Mouse (Mus musculus) retina, postnatal 1 day (tissue): Measurements from ENCODE around the gene Ccdc177.

Source experiments
- DNase-seq: peaks from one replicate; pipeline ENCODE4 v3.0.0-alpha.2; 2012

Ccdc177 gene

GRCm38 (mm10) chr12:80734526-80735470 lies 25.7 kb downstream of the Ccdc177 start:
- DNase-seq: no peak

DNA sequence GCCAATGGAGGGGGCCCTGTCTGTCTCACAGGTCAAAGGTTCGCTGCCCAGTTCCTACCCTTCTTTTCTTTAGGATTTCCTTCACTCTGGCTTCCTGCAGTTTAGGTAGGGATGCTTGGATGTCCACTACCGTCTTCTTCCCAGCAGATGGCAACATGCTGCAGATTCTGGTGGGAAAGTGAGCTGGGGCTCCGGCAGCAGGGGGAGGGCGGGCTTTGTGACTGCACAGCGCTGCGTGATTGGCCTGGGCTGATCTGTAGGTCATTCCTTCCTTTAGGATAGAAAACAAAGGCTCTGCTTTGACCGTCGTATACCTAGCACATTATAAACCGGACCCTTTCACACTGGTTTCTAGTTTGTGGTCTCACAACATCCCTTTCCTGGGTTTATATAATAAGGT lies 29.9 kb downstream of the Ccdc177 start:
- DNase-seq: peak; percentile 86

DNA sequence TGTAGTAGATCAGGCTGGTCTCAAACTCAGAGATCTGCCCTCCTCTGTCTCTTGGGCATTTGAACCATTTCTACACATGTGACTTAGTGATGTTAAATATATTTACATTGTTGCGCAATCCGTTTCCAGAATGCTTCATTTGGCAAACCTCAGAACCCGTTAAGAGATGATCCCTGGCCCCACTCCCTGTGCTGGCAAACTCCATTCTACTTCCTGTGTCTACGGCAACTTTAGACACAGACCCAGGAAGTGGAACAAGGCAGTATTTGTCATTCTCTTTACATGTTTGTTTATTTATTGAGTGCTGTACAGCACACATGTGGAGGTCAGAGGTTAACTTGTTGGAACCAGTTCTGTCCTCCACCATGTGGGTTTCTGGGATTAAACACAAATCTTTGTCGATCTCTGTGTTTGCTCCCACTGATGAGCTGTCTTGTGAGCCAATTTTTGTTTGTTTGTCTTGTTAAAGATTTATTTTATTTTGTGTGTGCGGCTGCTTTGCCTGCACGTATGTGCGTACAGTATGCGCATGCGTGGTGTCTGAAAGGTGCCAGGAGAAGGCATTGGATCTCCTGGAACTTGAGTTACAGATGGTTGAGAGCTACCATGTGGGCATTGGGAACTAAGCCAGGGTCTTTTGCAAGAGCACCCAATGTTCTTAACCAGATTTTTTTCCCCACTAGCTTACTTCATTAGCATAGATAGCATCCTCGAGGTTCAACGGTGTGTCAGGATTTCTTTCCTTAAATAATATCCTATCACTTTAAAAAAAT lies 30.5 kb downstream of the Ccdc177 start:
- no peak for DNase-seq

DNA sequence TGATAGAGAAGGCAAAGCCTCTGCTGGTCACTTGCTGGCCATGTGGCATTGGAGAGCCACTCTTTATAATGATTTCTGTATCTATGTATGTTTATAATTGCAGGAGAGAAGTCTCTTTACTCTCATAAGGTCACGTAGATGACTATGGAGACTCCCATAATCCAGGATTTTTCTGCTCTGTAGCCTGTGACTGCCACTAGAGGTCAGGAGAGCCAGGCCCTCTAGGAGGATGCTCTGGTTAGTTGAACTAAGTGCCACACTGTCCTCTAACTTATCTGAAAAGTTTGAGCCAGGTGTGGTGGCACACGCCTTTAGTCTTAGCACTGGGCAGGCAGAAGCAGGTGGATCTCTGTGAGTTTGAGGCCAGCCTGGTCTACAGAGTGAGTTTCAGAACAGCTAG lies 31.7 kb downstream of the Ccdc177 start:
- DNase-seq: peak; percentile 32

DNA sequence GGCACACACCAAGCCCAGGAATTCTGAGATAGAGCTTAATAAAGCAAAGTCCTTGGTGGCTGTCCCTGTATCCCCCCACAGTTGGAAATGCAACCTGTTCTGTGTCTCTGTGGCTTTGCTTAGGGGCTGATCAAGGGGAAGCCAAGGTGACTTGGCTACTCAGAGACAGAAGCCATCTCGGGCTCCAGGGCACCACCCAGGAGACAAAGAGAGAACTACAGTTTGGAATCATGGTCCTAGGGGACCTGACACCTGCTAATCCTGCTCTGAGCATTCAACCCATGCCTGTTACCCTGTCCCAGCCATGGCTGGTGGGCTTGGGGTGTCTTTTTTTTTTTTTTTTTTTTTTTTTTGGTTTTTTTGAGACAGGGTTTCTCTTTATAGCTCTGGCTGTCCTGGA lies 32.3 kb downstream of the Ccdc177 start:
- DNase-seq: peak; percentile 24

- peak; percentile 78 for DNase-seq
Observed at GRCm38 (mm10) chr12:80724853-80725559, 35.5 kb downstream of the Ccdc177 start.

DNA sequence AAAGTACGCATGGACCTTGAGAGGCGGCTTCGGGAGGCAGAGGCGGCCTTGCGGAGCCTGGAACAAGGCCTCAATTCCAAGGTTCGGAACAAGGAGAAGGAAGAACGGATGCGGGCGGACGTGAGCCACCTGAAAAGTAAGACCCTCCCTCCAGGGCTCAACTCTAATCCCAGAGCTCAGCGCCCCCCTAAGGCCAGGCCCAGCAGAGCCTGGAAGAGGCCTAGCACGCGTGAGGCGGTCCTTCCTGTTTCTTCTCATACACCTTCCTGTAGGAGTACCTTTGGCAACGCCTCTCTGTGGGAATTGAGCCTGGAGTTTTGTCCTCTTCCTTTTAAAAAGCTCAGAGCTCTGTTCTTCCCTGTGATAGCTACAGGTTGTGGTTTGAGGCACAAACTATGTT lies 39.0 kb downstream of the Ccdc177 start:
- DNase-seq: no peak

DNA sequence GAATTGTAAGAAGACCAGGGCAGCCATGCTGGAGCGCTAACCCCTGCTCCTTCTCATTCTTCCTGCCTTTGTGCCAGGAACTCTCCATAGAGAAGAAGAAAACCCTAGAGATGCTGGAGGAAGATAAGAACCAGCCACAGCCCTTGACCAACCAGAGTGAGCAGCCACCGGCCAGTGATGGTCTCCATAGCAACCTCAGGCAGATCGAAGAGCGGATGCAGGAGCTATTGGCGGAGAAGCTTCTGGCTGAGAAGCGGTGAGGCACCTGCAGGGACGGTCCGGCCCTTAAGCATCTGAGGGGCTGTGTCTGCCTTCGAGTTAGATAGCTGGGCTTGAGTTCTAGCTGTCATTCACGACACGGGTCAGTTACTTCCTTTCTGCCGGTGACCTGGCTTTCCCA lies 40.0 kb downstream of the Ccdc177 start:
- DNase-seq: no peak

DNA sequence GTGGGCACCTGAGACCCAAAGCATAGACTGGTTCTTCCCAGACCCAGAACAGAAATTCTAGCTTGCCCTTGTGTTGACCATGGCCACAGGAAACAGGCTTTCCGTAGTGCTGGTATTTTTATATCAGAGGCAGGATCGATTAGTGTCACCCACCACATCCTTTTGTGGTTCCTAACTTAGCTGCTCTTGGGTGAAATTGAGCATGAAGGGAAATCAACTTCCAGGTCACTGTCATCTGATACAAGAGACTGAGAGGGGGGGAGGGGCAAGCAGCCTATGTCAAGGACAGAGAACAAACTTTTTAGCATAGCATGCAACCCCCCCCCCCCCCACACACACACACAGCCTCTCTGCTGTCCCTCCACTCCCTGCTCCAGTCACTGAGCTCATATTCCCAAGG lies 41.3 kb downstream of the Ccdc177 start:
- DNase-seq: peak; percentile 70

DNA sequence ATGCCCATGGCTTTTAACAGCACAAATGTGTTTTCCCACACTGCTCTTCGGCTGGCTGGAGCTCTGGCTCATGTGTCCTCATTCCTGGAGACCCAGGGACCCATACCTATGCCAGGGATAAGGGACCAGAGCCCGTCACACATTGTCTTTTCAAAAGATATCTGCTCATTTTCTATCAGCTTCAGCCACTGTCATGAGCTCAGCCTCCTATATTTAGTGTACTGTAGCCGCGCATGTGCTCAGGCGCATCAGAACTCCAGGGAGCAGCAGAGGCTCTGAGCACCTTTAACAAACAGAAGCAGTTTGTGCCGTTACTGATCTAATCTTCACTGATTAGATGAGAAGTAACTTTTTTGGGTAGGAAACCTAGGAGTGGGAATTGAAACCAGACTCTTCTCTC lies 44.6 kb downstream of the Ccdc177 start:
- no peak for DNase-seq

DNA sequence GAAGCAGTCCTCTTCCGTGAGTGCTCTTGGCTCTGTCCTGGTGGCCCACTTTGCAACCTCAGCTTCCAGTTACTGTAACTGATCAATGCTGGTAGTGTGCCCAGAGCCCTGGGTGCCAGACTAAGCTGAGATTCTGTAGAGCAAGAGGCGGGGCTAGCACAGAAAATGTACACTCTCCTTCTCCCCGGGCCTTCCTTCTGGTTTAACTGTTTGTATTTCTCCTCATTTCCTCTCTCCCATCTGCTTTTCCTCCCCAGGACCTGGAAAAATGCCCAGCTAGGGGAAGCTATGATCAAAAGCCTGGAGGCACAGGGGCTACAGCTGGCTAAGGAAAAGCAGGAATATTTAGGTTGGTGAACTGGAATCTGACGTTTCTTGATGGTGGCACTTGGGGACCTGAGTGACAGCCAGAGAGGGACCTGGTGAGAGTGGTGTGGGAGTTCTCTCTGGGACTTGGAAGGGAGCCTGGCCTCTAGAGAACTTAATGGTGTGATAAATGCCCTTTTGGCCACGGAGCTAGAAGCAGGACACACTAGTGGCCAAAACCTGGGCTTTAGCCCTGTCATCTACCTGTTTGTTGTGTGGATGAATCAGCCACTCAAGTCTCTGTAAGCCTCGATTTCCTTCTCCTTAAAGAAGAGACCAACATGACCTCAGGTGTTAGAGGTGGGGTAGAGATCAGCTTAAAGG lies 53.4 kb downstream of the Ccdc177 start:
- DNase-seq: no peak

DNA sequence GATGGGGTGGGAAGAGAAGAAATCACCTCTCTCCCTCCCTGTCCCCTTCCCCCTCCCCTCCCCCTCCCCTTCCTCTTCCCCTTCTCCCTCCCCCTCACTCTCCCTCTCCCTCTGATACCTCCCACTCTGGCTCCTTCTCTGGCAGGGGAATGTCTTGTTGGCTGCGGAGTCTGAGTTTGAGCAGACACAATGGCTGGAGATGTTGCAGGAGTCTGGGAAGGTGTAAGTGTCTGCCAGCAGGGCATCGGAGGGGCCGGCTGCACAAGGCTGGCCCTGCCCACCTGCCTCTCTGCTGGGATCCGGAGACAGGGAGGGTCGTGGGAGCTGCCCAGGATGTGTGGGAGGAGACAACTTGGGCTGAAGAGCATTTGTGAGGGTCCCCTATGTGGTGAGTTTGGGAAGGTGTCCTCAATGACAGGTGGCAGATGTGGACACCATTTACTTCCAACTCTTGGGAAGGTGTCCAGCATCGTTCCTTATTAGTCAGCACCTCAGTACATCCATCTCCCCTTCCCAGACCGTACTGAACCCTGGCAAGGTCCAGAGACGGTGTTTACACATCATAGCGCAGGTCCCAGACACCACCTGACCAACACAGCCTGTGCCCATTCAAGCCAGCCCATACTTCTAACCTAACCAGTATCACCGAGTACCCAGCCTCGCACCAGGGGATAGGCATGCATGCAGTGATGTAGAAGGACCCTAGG lies 54.1 kb downstream of the Ccdc177 start:
- no peak for DNase-seq
